ENCODE assay signal across 16 mouse cellular contexts in genomic region chrX:99592980-99593379, GRCm38 (mm10).
DNase-seq lines count a peak whose midpoint lies in the region; ATAC-seq and TF ChIP-seq lines count a peak whose summit lies in the region.
"Had no signal": no experiment of that assay in that cellular context is flagged by ENCODE, and none has a peak within 500 bp of the region (broad histone marks: within the 10 kb centered on the region; RNA-seq: fewer than 3 reads in every experiment).

No protein-coding gene starts in this region.

- no peak for ATAC-seq in hindbrain, embryonic 12.5 days (ENCODE audit: low FRiP score)
- ATAC-seq in forebrain, embryonic 14.5 days: peak; percentile 43; the same call in 1 of the 2 replicates
- ATAC-seq: intestine, embryonic 16.5 days had no signal

- TF ChIP-seq POLR2A in thymus, adult 2 months (IDR thresholded peaks at IDR 0.05; ENCODE audit: control insufficient read depth, extremely low read depth, insufficient read depth, low read length, poor library complexity): no peak

- no peak overlapping the region for H3K4me2 ChIP-seq in hindbrain, embryonic 12.5 days (replicated peaks)
- no peak overlapping the region for H3K4me2 ChIP-seq in forebrain, embryonic 14.5 days (ENCODE audit: low read length)
- H3K4me2 ChIP-seq: embryonic facial prominence, embryonic 12.5 days; stomach, embryonic 15.5 days had no signal

- H3K9ac ChIP-seq in hindbrain, embryonic 12.5 days: no peak overlapping the region
- H3K9ac ChIP-seq in forebrain, embryonic 14.5 days (ENCODE audit: low read length): peak overlapping the region; percentile 8; the same call in 1 of the 2 replicates
- H3K9ac ChIP-seq: embryonic facial prominence, embryonic 12.5 days; stomach, embryonic 15.5 days had no signal

- peaks cover 98% of the 10 kb centered on the region for H3K27me3 ChIP-seq in hindbrain, embryonic 10.5 days (ENCODE audit: insufficient read depth, poor library complexity, severe bottlenecking)
- peaks cover 54% of the 10 kb centered on the region for H3K27me3 ChIP-seq in hindbrain, embryonic 12.5 days
- H3K27me3 ChIP-seq in forebrain, embryonic 14.5 days (replicated peaks; ENCODE audit: control insufficient read depth, insufficient read depth, low read length): 0 out of 2 replicates have a peak, but pooled peaks cover 4% of the 10 kb centered on the region
- H3K27me3 ChIP-seq in thymus, adult 2 months (ENCODE audit: control insufficient read depth, insufficient read depth, low read length): no peaks in the 10 kb centered on the region

- peak overlapping the region; percentile 56 for H3K27ac ChIP-seq in hindbrain, embryonic 10.5 days
- H3K27ac ChIP-seq in hindbrain, embryonic 12.5 days: no peak overlapping the region
- H3K27ac ChIP-seq in forebrain, embryonic 14.5 days (ENCODE audit: low read depth, low read length): no peak overlapping the region
- H3K27ac ChIP-seq in thymus, adult 2 months (ENCODE audit: control insufficient read depth, insufficient read depth, low read length): peak overlapping the region; percentile 76
- H3K27ac ChIP-seq: embryonic facial prominence, embryonic 12.5 days; layer of hippocampus, adult 2 months; stomach, embryonic 15.5 days had no signal

- no peaks in the 10 kb centered on the region for H3K9me3 ChIP-seq in hindbrain, embryonic 10.5 days
- H3K9me3 ChIP-seq in hindbrain, embryonic 12.5 days (replicated peaks): no peaks in the 10 kb centered on the region
- no peaks in the 10 kb centered on the region for H3K9me3 ChIP-seq in forebrain, embryonic 14.5 days (replicated peaks; ENCODE audit: control insufficient read depth, low read length)
- H3K9me3 ChIP-seq: embryonic facial prominence, embryonic 12.5 days; stomach, embryonic 15.5 days had no signal

- H3K4me3 ChIP-seq in hindbrain, embryonic 10.5 days: no peak overlapping the region
- no peak overlapping the region for H3K4me3 ChIP-seq in hindbrain, embryonic 12.5 days
- H3K4me3 ChIP-seq in forebrain, embryonic 14.5 days (ENCODE audit: low read depth, low read length): no peak overlapping the region
- H3K4me3 ChIP-seq in thymus, adult 2 months (ENCODE audit: control insufficient read depth, insufficient read depth, low read length): no peak overlapping the region
- H3K4me3 ChIP-seq: embryonic facial prominence, embryonic 12.5 days; layer of hippocampus, adult 2 months; stomach, embryonic 15.5 days had no signal

- H3K4me1 ChIP-seq in hindbrain, embryonic 10.5 days (replicated peaks): peaks cover 34% of the 10 kb centered on the region
- H3K4me1 ChIP-seq in hindbrain, embryonic 12.5 days: peaks cover 11% of the 10 kb centered on the region; the same call in 1 of the 2 replicates
- H3K4me1 ChIP-seq in forebrain, embryonic 14.5 days (ENCODE audit: control insufficient read depth, insufficient read depth, low read length): no peaks in the 10 kb centered on the region
- peaks cover 30% of the 10 kb centered on the region for H3K4me1 ChIP-seq in thymus, adult 2 months (replicated peaks; ENCODE audit: control insufficient read depth, insufficient read depth, low read length)
- H3K4me1 ChIP-seq: embryonic facial prominence, embryonic 12.5 days; stomach, embryonic 15.5 days had no signal

- no peak for DNase-seq in hindbrain, embryonic 10.5 days (ENCODE audit: low spot score)
- peak; percentile 1 to 9 for DNase-seq in CD8-positive naive resting alpha-beta T cell, adult 2 months (ENCODE audit: low read depth in 2 of 2, low spot score in 2 of 2)
- DNase-seq in forebrain, embryonic 14.5 days (ENCODE audit: low spot score): no peak
- no peak for DNase-seq in thymus, adult 2 months
- DNase-seq in kidney, postnatal 10 days: no peak
- no peak for DNase-seq in adipocyte (ENCODE audit: low spot score)
- DNase-seq: cerebellum, postnatal 36 days; gastrocnemius, postnatal 10 days; heart, postnatal 10 days; lung, adult 18-20 months; lung, postnatal 4 days had no signal

- WGBS in hindbrain, embryonic 10.5 days: 35% methylated on average over 11 of the region's 11 CpGs
- WGBS in hindbrain, embryonic 12.5 days: 42% methylated on average over 11 of the region's 11 CpGs
- 52% methylated on average over 11 of the region's 11 CpGs for WGBS in forebrain, embryonic 14.5 days
- WGBS in thymus, adult 2 months: 23% methylated on average over 11 of the region's 11 CpGs

- TF ChIP-seq CTCF in thymus, adult 2 months (IDR thresholded peaks at IDR 0.05; ENCODE audit: borderline replicate concordance, control insufficient read depth, extremely low read depth, insufficient read depth, low read length, poor library complexity): no peak

- no peaks in the 10 kb centered on the region for H3K36me3 ChIP-seq in hindbrain, embryonic 10.5 days
- no peaks in the 10 kb centered on the region for H3K36me3 ChIP-seq in hindbrain, embryonic 12.5 days
- no peaks in the 10 kb centered on the region for H3K36me3 ChIP-seq in forebrain, embryonic 14.5 days (ENCODE audit: control insufficient read depth, insufficient read depth, low read length)
- no peaks in the 10 kb centered on the region for H3K36me3 ChIP-seq in thymus, adult 2 months (ENCODE audit: control insufficient read depth, insufficient read depth, low read length)
- H3K36me3 ChIP-seq: embryonic facial prominence, embryonic 12.5 days; stomach, embryonic 15.5 days had no signal

Comparison
In these comparisons a context has a peak if more than half of its experiments do, and no peak if none do; other contexts are left out.
1. H3K27ac ChIP-seq: peak in hindbrain, embryonic 10.5 days (single experiment) and thymus, adult 2 months (single experiment); none in hindbrain, embryonic 12.5 days (single experiment) and forebrain, embryonic 14.5 days (single experiment).
2. DNase-seq: peak in CD8-positive naive resting alpha-beta T cell, adult 2 months (2 of 2); none in hindbrain, embryonic 10.5 days (single experiment), forebrain, embryonic 14.5 days (single experiment), thymus, adult 2 months (single experiment), kidney, postnatal 10 days (single experiment) and adipocyte (single experiment).